Mouse (Mus musculus): ENCODE results near the gene Fgfr2.
"Not testable (repeated sequence)": the region's sequence is repeated elsewhere in the genome, so short reads cannot be mapped to it uniquely, and the experiment has no call there.

The Fgfr2 gene

GRCm38 (mm10) chr7:132665664-132666382, 457.3 kb downstream of the Fgfr2 start:
- DNase-seq (ENCODE audit: low read depth, low spot score), result no peak

- DNase-seq (ENCODE audit: low read depth, low spot score), result no peak
Observed at GRCm38 (mm10) chr7:132664815-132665214, 458.3 kb downstream of the Fgfr2 start.

- not testable (repeated sequence) for DNase-seq (ENCODE audit: low read depth, low spot score)
Observed at GRCm38 (mm10) chr7:132662831-132663230, 460.3 kb downstream of the Fgfr2 start.

- DNase-seq (ENCODE audit: low read depth, low spot score), result no peak
Observed at GRCm38 (mm10) chr7:132659633-132660032, 463.5 kb downstream of the Fgfr2 start.

GRCm38 (mm10) chr7:132658688-132659087, 464.5 kb downstream of the Fgfr2 start:
- DNase-seq (ENCODE audit: low read depth, low spot score), result no peak

GRCm38 (mm10) chr7:132658058-132658450, 465.1 kb downstream of the Fgfr2 start:
- DNase-seq (ENCODE audit: low read depth, low spot score), result peak; percentile 39

GRCm38 (mm10) chr7:132657371-132658057, 465.6 kb downstream of the Fgfr2 start:
- no peak for DNase-seq (ENCODE audit: low read depth, low spot score)

- DNase-seq (ENCODE audit: low read depth, low spot score), result peak; percentile 81
Observed at GRCm38 (mm10) chr7:132656548-132656947, 466.6 kb downstream of the Fgfr2 start.

- peak; percentile 93 for DNase-seq (ENCODE audit: low read depth, low spot score)
Observed at GRCm38 (mm10) chr7:132656075-132656474, 467.1 kb downstream of the Fgfr2 start.

GRCm38 (mm10) chr7:132654412-132654811, 468.7 kb downstream of the Fgfr2 start:
- DNase-seq (ENCODE audit: low read depth, low spot score), result no peak

- no peak for DNase-seq (ENCODE audit: low read depth, low spot score)
Observed at GRCm38 (mm10) chr7:132646514-132646913, 476.6 kb downstream of the Fgfr2 start.

GRCm38 (mm10) chr7:132644605-132645279, 478.4 kb downstream of the Fgfr2 start:
- no peak for DNase-seq (ENCODE audit: low read depth, low spot score)

- no peak for DNase-seq (ENCODE audit: low read depth, low spot score)
Observed at GRCm38 (mm10) chr7:132641606-132642005, 481.5 kb downstream of the Fgfr2 start.

- no peak for DNase-seq (ENCODE audit: low read depth, low spot score)
Observed at GRCm38 (mm10) chr7:132640946-132641345, 482.2 kb downstream of the Fgfr2 start.

GRCm38 (mm10) chr7:132638446-132639087, 484.6 kb downstream of the Fgfr2 start:
- peak; percentile 69 for DNase-seq (ENCODE audit: low read depth, low spot score)

GRCm38 (mm10) chr7:132637292-132637691, 485.9 kb downstream of the Fgfr2 start:
- DNase-seq (ENCODE audit: low read depth, low spot score), result no peak

- no peak for DNase-seq (ENCODE audit: low read depth, low spot score)
Observed at GRCm38 (mm10) chr7:132631313-132631712, 491.8 kb downstream of the Fgfr2 start.

GRCm38 (mm10) chr7:132627448-132627847, 495.7 kb downstream of the Fgfr2 start:
- no peak for DNase-seq (ENCODE audit: low read depth, low spot score)

GRCm38 (mm10) chr7:132626174-132626573, 497.0 kb downstream of the Fgfr2 start:
- DNase-seq (ENCODE audit: low read depth, low spot score), result no peak

- DNase-seq (ENCODE audit: low read depth, low spot score), result no peak
Observed at GRCm38 (mm10) chr7:132624161-132624560, 499.0 kb downstream of the Fgfr2 start.

- DNase-seq (ENCODE audit: low read depth, low spot score), result no peak
Observed at GRCm38 (mm10) chr7:132619975-132620918, 502.9 kb downstream of the Fgfr2 start.
